Mouse (Mus musculus) fat pad, adult 2 months (tissue): ENCODE measurements around the gene Dcaf5.
"Not testable (repeated sequence)": the region's sequence is repeated elsewhere in the genome, so short reads cannot be mapped to it uniquely, and the experiment has no call there.

Experiments used
- DNase-seq: peaks from one replicate; pipeline ENCODE4 v3.0.0-alpha.2; 2011; ENCODE audit warnings: low read depth, low spot score; ENCODE audit errors: extremely low read depth

The Dcaf5 gene

GRCm38 (mm10) chr12:80436336-80436976 is at the start of gene Dcaf5:
Gene Dcaf5 (minus strand): TSS chr12:80436601.
- DNase-seq, result no peak

GRCm38 (mm10) chr12:80483397-80483796 is 47.0 kb upstream of the Dcaf5 start:
- DNase-seq, result no peak

GRCm38 (mm10) chr12:80479986-80480385 is 43.6 kb upstream of the Dcaf5 start:
- DNase-seq, result no peak

GRCm38 (mm10) chr12:80473731-80474130 is 37.3 kb upstream of the Dcaf5 start:
- no peak for DNase-seq

- DNase-seq, result no peak
Measured at GRCm38 (mm10) chr12:80471926-80472325, 35.5 kb upstream of the Dcaf5 start.

GRCm38 (mm10) chr12:80470206-80470605 is 33.8 kb upstream of the Dcaf5 start:
- DNase-seq, result no peak

GRCm38 (mm10) chr12:80463666-80464269 is 27.4 kb upstream of the Dcaf5 start:
- DNase-seq, result no peak

GRCm38 (mm10) chr12:80462942-80463651 is 26.7 kb upstream of the Dcaf5 start, which contains the start of gene Exd2:
Gene Exd2 (plus strand): TSS chr12:80463095.
- peak; percentile 16 for DNase-seq

- not testable (repeated sequence) for DNase-seq
Measured at GRCm38 (mm10) chr12:80462292-80462896, 26.0 kb upstream of the Dcaf5 start.

- no peak for DNase-seq
Measured at GRCm38 (mm10) chr12:80458033-80458432, 21.6 kb upstream of the Dcaf5 start.

- DNase-seq, result no peak
Measured at GRCm38 (mm10) chr12:80453506-80453905, 17.1 kb upstream of the Dcaf5 start.

- DNase-seq, result no peak
Measured at GRCm38 (mm10) chr12:80444525-80445109, 8.2 kb upstream of the Dcaf5 start.

GRCm38 (mm10) chr12:80440957-80441356 is 4.6 kb upstream of the Dcaf5 start:
- no peak for DNase-seq

GRCm38 (mm10) chr12:80437051-80437675 is 762 bp upstream of the Dcaf5 start:
- DNase-seq, result no peak

- no peak for DNase-seq
Measured at GRCm38 (mm10) chr12:80435887-80436286, 514 bp downstream of the Dcaf5 start.

GRCm38 (mm10) chr12:80434961-80435691 is 1.3 kb downstream of the Dcaf5 start:
- no peak for DNase-seq

GRCm38 (mm10) chr12:80434601-80434960 is 1.8 kb downstream of the Dcaf5 start:
- no peak for DNase-seq

GRCm38 (mm10) chr12:80433266-80433665 is 3.1 kb downstream of the Dcaf5 start:
- no peak for DNase-seq

GRCm38 (mm10) chr12:80427683-80428082 is 8.7 kb downstream of the Dcaf5 start:
- no peak for DNase-seq

GRCm38 (mm10) chr12:80415100-80415499 is 21.3 kb downstream of the Dcaf5 start:
- no peak for DNase-seq
